Mouse (Mus musculus) frontal cortex, adult (tissue): ENCODE results near the gene Man2a2.
"Not testable (repeated sequence)": the region's sequence is repeated elsewhere in the genome, so short reads cannot be mapped to it uniquely, and the experiment has no call there.

Source experiments
- ATAC-seq: cut with Nextera tagmentation; 2 replicates; pipeline ENCODE4 v1.9.2; 2017; ENCODE audit warnings: mild to moderate bottlenecking, moderate library complexity, mixed read lengths; ENCODE audit not compliant: low TSS enrichment

Man2a2 gene

DNA sequence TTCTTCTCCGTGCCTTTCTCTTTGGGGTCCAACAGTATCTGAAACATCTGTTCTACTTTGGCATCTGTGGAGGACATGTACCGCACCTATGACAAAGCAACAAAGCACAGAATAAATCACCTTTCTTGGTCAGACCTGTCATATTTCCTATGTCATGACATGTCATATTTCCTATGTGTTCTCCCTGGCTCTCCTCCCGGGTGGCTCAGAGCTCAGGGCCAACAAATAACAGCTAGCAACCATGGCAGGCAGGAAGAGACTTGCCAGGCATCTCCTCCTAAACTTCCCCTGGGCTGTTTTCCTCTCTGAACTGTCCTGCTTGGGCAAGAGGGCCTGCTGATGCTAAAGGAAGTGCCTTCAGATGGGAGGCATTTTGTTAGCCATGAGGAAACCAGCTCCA, 34.2 kb downstream of the Man2a2 start:
- ATAC-seq, result no peak

DNA sequence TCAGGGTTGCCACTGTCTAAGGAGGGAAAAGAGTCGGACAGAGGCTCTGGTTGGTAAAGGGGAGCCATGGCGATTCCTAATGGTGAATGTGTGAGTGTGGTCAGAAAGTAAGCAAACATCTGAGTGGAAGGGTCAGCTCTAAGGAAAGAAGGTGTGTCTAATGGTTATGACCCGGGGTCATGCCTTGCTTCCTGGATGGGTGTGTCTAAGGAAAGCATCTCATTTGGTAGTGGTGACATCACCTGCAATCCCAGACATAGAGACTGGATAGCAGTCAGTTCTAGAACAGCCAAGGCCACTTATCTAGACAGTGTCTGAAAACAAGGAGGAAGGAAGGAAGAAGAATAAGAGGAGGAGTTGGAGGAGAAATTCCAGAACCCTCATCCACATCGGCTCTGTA, 36.3 kb downstream of the Man2a2 start:
- no peak for ATAC-seq

DNA sequence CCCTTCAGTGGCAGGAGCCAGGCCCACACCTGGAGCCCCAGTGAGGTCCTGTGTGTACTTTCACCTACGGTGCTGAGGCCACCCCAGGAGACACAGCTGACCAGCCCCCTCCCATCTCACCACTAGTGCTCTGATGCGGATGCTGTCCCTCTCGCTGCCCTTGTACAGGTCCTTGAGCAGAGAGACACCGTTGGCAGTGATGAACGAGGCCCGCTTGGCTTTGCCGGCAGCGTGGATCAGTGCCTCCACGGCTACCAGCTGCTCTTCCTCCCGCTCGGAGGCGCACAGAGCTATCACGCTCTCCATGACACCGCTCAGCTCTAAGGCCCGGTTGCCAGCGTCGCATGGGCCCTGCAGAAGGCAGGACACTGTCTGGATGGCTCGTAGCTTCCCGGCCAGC, 39.7 kb downstream of the Man2a2 start:
- no peak for ATAC-seq

DNA sequence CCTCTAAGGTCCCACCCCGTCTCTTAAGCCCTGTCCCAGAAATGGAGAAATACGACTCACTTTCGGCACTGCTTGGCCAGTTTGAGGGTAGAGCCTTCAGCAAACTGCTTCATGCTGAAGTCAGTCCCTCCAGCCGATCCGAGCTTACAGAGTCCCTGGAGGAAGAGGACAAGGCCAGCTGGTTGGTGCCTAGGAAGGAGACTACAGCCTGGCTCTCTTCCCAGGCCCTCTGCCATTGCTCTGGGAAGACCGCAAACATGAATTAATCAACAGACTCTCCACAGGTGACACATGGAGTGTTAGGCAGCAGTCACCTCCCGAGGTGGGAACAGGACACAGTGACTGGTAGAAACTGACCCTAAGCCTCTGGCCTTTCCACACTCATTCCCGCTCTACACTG, 40.9 kb downstream of the Man2a2 start:
- no peak for ATAC-seq

DNA sequence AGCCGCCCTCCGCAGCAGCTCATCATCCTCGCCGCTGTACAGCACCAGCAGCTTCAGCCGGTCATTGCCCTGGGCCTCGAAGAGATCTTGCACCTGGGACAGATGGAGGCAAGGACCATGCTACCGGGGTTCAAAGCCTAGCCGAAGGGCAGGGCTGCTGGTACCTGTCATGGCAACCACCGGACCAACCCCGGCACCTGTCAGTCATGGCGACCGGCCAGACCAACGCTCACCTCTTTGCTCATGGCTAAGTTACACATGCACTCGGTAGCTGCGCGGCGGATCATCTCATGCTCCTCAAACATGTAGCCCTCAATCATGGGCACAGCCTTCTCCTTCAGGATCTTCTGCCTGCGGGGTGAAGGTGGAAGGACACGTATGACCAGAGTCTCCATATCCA, 45.1 kb downstream of the Man2a2 start:
- ATAC-seq, result no peak

DNA sequence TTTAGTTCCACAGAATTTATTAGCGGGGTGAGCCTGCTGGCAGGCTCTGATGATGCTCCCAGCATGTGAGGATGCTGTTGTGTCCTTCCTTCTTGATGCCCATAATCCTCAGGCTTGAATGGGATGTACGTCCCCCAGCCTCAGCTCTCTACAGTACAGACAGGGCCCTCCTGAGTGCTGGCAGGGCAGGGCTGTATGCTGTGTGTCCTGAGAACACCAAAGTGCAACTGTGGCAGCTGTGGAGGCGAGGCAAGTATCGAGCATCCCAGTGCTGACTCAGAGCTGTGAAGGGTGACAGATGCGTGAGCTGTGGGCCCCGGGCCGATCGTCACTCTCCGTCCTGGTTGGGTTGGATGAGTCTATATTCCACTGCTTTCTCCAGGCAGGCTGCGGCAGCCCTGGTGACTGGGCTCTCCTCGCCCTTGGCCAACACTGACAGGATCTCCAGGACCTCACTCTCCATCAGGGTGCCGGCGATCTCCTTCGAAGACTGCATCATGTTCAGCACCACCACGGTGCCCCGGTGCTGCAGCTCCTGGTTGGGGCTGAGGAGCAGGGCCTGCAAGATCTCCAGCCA, 45.8 kb downstream of the Man2a2 start:
- ATAC-seq, result no peak

DNA sequence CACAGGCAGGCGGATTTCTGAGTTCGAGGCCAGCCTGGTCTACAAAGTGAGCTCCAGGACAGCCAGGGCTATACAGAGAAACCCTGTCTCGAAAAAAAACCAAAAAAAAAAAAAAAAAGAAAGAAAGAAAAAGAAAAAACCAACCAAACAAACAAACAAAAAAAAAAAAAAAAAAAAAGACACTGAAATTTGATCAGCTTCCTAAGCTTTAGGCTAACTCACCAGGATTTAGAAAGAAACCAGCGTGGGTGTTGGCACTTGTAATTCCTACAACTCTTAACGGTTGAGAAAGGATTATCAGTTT, 46.4 kb downstream of the Man2a2 start:
- not testable (repeated sequence) for ATAC-seq

DNA sequence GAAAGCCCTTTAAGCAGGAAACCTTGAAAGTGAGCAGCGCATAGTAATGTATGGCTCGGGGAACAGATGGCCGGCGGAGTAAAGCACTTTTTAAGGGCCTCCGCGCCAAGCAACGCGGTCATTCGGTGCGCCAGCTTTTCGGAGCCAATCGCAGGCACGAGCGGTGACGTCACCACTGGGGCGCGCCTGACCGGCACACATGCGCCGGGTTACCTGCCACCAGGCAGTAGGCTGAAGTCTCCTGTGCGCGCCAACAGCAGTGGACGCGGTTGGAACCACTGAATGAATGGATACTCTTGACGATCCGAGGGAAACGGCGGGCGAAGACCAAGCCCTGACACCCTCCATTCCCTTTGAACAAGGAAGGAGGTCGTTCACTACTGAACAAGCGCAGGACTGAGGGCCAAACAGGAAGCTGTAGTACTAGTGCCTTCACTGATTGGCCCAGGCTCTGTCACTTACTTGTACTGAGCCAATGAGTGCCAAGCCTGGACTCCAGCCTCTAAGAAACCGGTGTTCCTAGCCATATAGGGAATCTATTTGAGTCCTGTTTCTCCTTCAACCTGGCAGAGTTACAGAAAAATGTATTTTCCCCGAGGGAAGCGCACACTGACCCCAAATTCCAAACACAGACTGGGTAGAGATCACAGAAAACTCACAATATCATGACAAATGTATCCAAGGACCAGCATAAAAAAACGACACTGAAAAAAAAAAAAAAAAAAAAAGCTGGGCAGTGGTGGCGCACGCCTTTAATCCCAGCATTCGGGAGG, 46.9 kb downstream of the Man2a2 start, which contains the start of gene Rccd1:
TSS of gene Rccd1 (minus strand) at position 412 of the 773 bp plus-strand sequence.
- ATAC-seq, result peak; percentile 97

DNA sequence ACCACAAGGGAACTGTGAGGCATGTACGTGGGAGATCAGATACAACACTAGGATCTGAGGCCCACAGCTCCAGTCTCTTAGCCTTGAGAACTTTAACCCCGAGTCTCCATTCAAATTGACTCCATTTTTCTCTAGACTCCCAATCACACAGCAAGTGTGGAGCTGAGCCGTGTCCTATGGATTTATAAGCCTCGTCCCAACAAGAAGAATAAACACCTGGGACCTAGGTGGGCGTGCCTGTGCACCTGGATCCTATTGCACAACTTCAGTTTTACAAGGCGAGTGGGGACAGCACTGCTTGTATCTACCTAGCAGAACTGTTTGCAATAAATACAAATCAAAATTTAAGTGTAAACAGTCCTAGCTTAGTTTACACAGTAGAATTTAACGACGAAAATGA, 47.8 kb downstream of the Man2a2 start:
- no peak for ATAC-seq

DNA sequence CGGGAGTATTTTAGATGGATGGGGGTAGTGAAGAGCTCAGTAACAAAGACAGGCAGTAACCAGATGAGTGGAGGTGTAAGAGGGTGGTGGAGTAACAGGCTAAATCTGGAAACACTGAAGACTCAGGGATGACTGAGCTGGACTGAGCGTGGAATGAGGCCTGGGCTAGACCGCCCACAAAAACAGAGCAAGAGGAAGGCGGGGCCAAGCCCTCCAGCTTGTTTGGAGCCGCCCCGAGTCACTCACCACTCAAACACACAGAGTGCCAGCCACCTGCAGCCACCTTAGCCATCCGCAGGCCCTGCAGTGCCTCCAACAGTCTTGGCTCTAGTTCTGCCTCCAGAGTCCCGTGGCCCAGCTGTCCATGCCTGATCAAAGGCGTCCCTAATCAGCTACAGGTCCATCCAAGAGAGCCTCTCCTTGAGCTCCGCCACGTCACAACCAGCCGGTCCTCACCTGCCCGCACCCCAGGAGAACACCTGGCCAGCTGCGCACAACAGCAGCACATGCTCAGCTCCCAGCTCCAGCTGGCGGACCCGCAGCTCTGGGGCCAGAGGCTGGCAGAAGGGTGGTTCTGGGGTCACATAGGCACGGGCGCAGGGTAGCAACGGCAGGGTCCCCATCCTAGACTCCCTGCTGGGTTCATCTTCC, 51.2 kb downstream of the Man2a2 start:
- no peak for ATAC-seq

DNA sequence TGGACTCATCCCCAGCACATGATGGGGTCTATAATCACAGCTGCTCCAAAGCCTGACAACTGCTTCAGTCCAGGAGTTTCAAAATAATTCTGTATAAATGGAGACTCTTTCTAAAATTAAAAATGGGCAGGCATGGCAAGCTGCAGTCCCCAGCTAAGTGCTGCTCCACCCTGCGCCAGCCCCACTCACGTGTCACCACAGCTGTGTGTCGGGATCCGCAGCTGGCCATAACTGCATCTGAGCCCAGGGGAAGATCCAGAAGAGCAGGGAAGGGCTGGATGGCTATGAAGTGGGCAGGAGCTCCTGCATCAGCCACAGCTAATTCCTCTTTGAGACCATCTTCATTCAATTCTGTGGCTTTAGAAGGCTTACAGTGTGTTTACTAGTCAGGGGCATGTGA, 52.5 kb downstream of the Man2a2 start:
- 0 out of 2 replicates have a peak, but pooled peaks have one; percentile 14 for ATAC-seq

DNA sequence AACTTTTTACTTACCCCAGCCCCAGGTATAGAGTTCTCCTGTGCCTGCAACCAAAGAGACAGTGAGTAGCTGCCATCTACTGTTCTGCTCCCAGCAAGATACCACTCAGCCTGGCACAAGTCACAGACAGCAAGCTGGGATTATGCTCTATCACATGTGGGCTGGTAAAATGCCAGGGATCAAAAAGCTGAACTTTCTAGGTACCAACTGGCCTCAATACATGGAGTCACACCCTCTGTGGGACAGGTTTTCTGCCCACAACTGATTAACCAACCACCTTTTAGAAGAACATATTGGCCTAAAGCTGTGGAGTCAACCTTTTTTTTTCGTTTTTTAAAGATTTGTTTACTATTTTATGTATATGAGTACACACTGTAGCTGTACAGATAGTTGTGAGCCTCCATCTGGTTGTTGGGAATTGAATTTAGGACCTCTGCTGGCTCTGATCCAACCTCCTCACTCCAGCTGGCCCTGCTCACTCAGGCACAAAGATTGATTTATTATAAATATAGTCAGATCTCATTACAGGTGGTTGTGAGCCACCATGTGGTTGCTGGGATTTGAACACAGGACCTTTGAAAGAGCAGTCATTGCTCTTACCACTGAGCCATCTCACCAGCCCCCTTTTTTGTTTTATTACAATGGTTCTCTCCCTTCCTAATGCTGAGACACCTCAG, 53.6 kb downstream of the Man2a2 start:
- ATAC-seq, result no peak

DNA sequence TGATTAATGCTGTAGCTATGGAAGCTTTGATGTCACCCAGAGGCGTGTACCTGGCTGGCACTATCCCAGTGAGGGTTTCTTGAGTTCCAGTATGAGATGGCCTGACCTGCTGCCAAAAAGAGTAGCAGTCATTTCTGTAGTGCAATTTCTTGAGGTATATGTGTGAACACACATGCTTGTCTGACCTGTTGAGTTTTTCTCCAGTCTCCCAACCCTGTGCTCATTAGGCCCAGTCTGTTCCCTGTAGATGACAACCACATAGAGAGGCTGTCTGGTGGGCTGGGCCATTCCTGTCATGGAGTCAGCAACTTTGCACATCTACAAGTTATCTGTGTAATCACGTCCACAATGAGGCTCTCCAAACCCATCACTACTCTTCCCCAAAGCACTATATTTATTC, 55.4 kb downstream of the Man2a2 start:
- no peak for ATAC-seq

DNA sequence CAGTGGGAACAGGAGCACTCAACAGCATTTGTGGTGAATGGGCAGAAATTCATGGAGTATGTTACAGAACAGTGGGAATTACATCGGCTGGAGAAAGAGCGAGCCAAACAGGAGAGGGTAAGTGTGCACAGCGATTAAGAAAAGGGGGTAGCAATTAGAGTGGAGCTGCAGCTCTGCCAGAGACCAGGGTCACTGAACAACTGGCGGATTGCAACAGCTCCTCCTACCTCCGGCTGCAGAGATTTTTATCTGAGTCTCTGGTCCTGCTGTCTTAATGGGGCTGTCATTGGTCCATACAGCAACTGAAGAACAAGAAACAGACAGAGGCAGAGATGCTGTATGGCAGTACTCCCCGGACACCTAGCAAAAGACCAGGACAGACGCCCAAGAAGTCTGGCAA, 60.4 kb downstream of the Man2a2 start:
- ATAC-seq, result no peak

DNA sequence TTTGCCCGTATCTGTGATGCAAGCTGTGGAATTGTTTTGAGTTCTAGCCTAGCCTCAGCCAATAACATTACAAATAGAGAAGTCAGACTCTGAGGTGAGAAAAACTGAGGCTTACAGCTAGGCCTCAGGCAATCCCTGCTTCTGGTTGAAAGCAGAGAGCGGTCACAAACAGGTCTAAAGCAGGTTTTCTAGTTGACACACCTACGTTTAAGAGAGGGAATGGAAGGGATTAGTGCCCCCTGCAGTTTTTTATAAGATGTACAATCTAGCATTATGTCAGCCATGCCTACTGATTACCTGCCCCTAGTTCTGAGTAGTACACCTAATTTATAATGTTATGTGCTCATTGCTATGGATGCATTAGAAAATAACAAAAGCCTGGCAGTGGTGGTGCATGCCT, 63.4 kb downstream of the Man2a2 start:
- ATAC-seq, result no peak

DNA sequence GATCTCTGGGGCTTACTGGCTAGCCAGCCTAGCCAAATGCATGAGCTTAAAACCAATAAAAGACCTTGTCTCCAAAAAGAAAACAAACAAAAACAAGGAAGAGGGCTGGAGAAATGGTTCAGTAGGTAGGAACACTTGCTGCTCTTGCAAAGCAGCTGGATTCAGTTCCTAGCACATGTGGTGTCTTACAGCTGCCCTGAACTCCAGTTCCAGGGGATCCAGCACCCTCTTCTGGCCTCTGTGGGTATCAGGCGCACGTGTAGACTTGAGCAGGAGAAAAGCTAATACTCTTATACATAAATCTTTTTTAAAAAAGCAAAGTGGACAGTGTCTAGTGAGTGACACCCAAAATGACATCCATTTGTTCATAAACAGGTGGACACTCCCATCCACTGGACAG, 69.7 kb downstream of the Man2a2 start:
- no peak for ATAC-seq

DNA sequence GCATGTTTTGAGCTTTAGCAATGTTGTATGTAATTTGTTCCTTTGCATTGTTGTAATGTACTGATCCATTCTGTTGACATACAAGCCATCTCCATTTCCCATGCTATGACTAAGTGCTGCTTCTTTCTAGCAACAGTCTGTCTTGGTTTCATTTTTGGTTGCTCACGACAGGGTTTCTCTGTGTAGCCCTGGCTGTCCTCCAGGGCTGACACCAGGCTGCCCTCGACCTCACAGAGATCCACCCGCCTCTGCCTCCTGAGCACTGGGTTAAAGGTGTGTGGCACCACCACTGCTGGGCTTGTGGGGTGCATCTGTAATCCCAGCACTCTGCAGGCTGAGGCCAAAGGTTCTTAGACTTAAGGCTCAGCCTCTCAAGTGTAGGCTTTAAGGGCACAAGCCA, 71.6 kb downstream of the Man2a2 start:
- ATAC-seq, result no peak
